Mouse (Mus musculus) left cerebral cortex, postnatal 4 days (tissue): ENCODE results near the gene Hsdl1. TPM values are rescaled to one million over a fixed set of nuclear protein-coding genes. Genes with fewer than 3 reads are reported as not detected.

Experiments
- DNase-seq: peaks from one replicate; pipeline ENCODE4 v3.0.0-alpha.2; 2022
- intact Hi-C: fragments of 180-260 bp; cut with DNase I; formaldehyde crosslinking; loops from one replicate; pipeline ENCODE4 v1.15.1; 2025
- total RNA-seq, 2 experiments: library from RNA; stranded (reverse); gene quantifications; 2 replicates each; pipeline ENCODE4 v1.2.3; 2021

Gene Hsdl1
- total RNA-seq, 2 experiments from 2014 or later = 103 to 107 TPM

DNA sequence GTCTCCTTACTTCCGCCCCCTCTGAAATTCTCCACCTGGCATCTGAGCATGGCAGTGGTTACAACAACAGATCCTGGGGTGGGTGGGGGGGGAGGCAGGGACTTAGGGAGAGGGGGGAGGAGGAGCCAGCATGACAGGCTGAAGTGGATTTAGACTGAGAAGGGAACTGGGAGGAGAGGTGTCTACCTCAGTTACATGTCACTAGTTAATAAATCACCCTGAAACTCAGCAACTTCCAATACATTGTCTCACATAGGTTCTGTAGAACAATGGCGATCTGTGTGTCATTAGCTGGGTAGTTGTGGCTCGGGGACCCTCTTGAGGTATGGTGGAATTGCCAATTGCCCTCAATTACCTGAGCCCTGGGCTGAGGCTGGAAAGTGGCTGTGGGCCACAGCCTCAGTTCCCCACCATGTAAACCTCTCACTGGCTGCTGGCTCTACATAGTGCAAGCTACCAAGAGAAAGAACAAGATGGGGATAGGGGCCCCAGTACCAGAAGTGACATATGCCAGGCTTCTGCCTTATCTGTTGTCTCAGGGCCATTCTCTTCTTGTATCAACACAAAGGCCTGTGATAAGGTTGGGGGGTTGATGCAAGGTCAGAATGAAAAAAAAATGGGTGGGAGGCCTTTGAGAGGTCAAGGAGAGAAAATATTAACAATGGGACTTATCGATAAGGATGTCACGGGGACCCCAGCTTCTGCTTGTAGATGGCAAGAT, 5.6 kb upstream of the Hsdl1 start:
- intact Hi-C loops = no loop called here
- DNase-seq = no peak

DNA sequence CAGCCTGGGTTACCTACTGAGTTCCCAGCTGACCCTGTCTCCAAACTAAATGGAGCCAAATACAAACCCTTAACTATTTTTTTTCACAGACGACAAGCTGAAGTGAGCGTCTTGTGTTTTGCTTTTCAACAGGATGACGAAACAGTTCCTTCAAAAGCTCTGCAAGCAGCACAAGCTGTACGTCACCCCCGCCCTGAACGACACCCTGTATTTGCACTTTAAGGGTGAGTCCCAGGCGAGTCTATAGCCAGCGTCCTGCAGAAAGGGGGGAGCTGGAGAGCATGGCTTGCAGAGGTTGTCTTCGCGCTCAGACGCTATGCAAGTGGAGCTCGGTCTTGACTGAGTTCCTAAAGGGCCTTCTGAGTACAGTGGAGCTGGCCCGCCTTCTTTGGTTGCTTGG, 4.1 kb upstream of the Hsdl1 start:
- no peak for DNase-seq
- intact Hi-C loops = no loop called here

DNA sequence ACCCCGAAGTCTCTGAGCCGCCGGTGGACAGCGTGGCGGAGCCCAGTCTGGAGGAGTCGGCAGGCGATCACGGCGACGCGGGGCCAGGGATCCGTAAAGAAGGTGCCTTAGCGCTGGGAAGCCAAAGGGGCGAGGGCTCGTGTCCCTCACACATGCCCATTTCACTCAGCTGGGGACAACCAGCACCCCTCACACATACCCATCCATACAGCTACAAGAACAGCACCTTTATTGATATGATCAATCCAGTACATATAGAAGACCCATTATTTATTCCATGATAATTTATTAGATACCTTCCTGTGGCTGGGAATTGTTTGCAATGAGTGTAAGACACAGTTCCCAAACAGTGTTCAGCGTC, 363 bp upstream of the Hsdl1 start:
- DNase-seq = no peak
- intact Hi-C loops = no loop called here

DNA sequence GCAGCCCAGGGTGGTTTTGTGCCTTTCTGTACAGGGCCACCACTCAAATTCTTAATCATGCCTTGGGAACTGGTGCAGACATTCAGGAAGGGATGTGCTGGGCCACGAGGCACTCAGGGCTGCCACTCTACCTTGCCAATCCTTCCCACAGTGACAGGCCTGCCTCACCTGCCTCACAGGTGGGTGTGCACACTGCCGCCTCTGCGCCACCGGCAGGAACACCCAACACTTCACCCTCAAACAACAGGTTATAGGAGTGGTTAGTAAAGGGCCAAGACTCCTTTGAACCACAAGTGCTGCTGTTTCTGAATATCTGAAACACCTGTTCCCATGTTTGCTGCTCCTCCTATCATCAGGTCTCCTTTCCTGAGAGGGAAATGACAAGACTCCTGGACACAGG, 2.6 kb downstream of the Hsdl1 start:
- DNase-seq = no peak
- intact Hi-C loops = no loop called here

DNA sequence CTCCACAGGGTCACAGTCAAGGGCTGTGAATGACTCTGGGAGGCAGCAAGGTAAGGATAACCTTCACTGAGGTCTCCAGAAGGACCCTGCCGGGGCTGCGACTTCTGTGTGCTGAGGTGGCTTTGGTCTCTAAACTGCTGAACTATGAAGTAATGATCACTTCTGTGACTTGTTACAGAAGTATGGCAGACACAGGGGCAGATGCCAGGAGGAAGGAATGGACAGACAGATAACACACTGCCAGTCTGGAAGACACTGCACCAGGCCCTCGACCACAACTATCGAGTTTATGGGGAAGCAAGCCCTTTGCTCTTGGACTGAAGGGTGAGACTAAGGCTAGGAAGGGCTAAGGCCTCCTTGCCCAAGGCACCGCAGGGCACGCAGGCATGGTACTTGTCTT, 3.8 kb downstream of the Hsdl1 start:
- intact Hi-C loops = no loop called here
- DNase-seq = no peak

DNA sequence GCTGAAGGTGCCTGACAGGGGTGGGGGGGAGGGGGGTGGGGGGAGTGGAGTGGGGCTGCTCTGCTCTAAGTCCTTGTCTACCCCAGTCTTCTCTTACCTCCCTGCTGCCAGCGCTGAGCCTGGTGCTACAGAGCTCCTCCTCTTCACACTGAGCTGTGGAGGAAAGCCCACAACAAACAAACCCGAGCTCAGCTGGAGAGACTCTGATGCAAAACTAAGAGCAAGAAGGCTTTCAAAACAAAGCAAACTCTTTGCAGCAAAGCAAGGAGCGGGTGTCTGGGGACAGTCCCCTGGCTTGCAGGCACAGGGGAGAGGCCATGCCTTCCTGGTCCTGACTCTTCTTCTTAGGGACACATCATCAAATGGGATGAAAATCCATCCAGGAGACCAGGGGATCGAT, 5.1 kb downstream of the Hsdl1 start:
- no peak for DNase-seq
- intact Hi-C loops = no loop called here

DNA sequence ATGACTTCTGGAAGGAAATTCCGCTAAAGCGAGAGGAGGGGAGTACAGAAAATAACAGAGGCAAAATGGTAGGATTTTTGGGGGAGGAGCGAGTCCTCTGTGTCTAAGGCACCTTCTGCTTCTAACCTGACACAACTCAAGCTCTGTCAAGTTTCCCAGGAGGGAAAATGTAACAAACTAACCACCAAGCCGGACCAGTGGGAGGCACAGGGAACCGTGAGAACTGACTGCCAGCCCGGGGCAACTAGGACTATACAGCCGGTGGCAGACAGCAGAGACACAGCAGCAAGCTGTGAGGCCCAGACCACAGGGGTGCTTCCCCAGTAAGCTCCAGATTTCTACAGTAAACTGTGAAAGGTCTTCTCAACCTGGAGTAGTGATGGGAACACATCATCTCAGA, 6.0 kb downstream of the Hsdl1 start:
- intact Hi-C loops = no loop called here
- DNase-seq = no peak

DNA sequence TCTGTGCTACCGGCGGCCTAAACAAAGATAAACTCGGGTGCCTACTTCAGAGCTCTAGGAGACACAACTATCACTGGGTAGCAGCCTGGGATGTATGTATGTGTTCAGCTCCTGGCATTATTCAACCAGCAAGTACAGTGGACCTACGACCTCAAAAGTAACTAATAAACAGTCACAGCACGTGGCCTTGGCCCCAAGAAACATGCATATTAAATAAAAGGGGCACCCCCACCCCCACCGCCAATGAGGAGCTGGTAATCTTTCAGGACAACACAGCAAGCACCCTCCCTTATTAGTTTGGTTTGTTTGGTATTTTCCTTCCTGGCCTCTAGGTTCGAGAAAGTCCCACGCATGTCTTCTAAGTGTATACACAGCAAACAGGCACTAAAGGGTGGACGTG, 6.7 kb downstream of the Hsdl1 start:
- no peak for DNase-seq
- intact Hi-C loops = no loop called here

DNA sequence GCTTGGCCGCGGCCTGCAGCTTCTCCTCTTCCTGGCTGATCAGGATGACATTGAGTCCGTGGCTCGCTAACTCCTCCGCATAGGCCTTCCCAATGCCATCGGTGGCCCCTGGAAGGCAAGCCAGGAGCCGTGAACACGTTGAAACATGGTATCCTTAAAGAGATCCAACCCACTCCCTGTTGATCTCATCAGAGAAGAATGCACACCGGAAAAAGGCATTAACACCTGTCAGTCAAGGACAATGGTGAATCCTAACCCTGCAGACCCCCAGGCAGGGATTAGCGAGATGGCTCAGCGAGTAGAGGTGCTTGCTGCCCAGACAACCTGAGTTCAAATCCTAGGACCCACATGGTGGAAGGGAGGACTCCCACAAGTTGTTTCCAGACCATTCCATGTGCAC, 8.6 kb downstream of the Hsdl1 start:
- intact Hi-C loops = no loop called here
- DNase-seq = no peak

DNA sequence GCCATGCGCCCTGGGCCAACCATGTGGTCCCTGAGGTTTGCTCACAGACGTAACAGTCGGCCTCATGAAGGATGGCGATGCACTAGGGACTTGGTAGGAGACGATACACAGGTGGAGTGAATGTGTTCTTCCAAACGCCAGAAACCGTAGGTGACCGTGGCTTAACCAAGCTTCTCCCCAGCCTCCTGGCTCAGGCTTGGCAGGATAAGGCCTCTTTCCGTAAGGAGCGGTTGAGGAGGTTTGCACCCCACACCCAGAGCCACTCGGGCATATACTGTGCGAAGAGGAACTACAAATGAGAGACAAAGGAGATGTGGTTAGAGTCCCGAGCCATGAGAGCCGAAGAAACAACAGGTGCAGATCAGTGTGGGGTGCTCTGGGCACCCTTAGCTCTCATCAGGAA, 11.1 kb downstream of the Hsdl1 start:
- intact Hi-C loops = no loop called here
- no peak for DNase-seq

DNA sequence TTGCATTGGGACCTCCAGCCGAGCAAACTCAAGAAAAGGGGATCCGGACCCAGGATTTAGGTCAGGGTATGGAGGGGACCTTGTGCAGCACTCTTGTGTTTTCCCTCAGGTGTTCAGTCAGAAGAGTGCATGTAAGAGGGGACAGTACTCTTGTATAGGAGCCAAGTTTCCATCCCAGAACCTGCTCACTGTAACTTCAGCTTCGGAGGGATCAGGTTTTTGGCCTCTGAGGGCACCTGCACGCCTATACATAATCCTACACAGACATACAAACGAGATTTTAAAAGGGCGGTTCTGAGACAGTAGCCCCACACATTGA, 15.6 kb downstream of the Hsdl1 start:
- no peak for DNase-seq
- intact Hi-C loops = no loop called here

DNA sequence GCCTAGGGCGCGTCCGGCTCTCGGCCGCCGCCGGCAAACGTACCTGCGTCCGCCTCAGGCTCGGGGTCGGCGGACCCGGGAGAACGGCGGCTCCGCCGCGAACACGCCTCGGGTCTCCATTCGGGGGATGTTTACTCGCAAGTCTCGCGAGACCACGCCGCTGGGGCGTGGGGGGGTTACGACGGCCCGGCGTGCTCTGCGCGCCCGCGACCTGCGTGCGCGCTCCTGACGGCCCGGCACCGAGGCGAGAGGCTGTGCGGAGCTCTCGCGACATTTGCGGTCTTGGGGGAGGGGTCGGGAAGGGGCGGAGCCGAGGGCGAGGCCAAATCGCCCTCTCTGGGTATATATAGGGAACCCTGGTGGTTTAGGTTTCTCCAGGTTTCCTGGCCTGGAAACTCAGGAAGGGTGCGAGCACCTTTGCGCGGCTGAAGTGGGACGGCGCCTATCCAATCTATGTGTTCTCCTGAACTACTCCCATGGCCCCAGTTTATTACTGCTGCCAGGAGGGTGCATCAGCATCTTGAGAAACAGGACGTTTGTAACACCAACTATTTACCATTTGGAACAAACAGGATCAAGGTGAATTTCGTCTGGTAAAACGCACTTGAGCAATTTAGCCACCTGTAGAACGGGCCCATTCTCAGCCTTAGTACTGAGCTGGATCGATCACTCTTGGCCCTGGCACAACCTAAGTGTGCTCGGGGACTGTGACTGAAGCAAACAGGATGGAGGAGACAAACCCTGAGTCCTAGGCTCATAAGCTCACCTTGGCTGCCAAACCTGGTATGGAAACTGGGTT, 16.2 kb downstream of the Hsdl1 start, which contains the start of gene Mbtps1:
Gene Mbtps1, minus strand, starts transcription at position 133 of the 799 bp plus-strand sequence.
- peak; percentile 99 for DNase-seq
- intact Hi-C loops = no loop called here

DNA sequence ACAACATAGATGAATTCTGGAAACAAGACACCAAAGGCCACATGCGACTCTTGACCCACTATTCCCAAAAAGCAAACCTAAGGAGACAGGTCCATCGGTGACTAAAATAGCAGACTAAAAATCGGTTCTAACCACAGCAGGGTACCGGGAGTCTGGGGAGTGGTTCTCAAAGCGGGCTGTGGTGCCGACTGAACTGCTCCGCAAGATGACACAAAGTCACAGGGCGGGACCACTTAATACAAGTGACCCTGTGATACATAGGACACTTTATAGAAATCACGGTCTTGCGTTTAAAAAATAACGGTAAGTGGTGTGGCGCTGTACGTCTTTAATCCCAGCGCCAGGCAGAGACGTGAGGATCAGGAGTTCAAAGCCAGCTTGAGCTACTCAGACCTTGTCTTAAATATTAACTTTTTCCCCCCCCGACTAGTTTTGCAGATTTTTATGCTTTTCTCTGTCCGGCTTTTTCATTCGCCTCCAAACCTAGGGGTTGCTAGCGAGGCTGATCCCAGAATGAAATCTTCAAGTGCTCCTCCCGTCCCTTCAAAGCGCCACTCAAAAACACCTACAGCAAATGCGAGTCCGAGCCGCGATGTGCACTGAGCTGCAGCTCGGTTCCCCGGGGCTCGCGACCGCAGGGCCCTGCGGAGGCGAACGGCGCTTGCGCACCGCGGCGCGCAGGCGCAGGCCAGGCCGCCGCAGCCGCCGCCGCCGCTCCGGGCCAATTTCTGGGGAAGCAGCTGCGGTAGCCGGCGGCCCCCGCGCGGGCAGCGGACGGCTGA, 17.0 kb downstream of the Hsdl1 start:
- intact Hi-C loops = no loop called here
- DNase-seq = peak; percentile 82

DNA sequence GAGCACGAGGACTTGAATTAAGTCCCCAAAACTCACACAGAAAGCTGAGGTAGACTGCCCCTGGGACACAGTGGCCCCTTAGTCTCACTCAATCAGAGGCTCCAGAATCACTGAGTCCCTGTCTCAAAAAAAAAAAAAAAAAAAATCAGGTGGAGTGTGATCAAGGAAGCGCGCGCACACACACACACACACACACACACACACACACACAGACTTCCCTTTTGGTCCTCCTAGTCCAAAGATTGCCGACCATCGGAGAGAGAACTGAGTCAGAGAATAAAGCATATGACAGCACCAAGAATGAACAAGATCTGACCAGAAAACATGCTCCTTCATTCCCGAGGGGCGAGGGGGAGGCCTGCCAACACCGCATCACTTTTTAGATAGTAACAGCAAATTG, 17.9 kb downstream of the Hsdl1 start:
- intact Hi-C loops = no loop called here
- DNase-seq = no peak

DNA sequence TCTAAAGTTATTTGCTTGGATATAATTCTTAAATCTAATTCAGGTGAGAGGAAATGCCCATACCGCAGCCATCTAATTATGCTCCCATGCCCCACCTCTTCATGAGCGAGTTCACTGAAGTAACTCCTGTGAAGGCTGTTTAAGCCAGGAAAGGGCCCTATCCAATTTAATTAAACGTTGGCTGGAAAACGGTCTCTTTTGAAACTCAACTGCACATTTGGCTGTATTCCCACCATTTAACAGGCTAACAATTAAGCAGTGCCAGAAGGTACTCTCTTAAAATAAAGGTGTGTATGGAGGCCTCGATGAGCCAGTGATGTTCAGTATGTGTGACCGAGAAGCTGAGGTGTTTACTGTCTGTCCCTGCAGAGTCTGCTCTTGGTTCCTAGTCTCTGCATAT, 19.1 kb downstream of the Hsdl1 start:
- intact Hi-C loops = no loop called here
- DNase-seq = no peak

DNA sequence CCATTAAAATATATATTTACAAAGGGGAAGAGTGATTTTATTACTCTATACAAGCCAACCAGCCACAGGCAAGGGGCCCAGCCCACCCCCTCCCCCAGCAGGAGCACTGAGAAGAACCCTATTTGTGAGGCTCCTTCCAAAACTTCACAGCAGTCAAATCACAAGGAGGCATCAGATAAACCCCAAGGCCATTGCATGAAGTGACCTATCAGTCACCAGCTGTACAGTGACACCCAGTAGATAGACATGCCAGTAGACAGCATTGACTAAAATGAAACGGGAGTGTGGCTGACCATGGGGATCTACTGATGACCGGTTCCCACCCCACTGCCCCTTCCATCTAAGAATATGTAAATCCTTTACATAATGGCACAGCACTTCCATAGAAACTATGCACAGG, 22.0 kb downstream of the Hsdl1 start:
- intact Hi-C loops = no loop called here

DNA sequence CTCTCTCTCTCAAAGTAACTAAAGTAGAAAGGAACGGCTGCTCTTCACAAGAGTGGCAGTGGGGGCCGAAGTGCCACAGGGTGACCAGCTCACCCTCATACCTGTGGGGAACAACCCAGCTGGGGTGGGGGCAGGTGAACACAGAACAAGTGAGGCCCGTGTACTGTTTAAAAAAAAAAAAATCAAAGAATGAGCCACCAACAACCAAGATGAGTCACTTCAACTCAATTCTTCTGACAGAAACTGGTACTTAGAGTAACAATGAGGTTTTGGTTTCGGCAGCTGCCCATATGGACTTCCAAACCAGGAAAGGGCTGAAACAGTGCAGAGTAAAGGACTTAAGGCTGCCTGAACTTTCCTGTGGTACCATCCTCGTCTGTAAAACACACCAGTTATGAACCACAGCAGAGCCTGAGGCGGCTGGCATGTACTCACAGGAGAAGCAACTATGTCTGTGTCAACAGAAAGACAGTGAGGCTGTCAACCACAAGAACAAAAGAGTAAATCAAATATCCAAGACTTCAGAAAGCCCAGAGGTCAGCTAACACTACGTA, 26.3 kb downstream of the Hsdl1 start:
- intact Hi-C loops = no loop called here
- no peak for DNase-seq

More for the DNA sequence above, 22.0 kb downstream of the Hsdl1 start:
- no peak for DNase-seq

DNA sequence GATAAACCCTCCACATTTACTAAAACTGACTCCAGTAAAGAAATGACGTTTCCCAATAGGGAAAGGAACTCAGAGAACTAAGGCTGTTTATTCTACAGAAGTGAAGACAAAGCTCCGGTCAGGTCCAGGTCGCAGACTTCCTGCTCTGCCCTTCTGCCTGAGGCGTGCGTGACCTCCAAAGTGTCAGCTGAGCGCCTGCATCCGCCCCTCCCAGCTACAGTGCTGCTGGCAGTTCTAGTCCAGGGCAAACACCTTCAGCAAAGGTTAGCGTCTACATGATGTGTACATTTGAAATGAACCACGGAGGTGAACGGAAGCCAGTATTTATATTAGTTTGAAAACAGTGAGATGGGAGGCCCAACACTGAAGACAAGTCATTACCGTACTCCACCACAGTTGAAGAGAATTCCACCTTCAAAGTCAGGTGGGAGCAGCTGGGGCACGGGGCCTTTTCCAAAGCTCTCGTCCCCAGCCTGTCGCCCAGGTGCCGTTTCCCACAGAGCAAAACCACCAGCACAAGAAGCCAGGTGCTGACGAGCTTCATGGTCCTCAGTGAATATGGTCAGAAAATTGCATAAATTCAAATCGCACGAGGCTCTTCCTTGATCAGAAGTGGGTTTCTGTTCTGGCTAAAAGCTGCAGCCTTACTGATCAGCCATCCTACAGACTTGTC, 27.8 kb downstream of the Hsdl1 start:
- intact Hi-C loops = no loop called here
- no peak for DNase-seq

DNA sequence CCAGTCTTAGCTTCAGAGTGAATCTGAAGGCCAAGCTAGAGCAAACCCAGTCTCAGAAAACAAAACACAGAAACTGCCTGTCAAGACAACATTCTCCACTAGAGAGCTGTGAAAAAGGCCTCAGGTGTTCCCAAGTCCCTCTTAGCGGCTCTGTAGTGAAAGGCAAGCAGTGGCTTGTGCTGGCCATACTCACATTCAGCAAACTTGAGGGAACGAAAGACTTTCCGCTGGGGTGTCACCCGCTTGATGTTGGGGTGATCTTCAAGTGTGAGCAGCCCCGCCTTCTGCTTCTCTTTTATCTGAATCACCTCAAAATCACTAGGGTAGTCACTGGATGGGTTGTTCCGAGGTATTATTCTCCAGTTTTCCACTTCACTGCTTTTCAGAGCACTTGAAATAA, 29.2 kb downstream of the Hsdl1 start:
- no peak for DNase-seq
- intact Hi-C loops = no loop called here

DNA sequence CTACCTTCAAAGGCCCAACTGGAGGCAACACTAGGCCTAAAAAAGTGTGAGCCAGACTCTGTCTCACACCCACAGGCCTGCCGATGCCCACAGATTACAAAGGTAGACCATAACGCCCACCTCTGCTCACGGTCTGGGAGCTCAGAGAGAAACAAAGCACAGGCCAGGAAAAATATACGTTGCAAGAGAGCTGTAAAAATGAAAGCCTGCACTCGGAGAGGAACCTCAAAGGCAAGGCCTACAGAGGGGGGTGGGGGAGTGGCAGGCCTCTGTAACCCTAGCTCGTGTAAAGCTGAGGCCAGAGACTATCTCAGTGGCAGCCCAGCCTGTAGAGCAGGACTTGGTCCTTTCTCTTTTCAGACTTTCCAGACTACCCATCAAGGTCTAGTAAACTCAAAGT, 29.8 kb downstream of the Hsdl1 start:
- DNase-seq = no peak
- intact Hi-C loops = no loop called here

DNA sequence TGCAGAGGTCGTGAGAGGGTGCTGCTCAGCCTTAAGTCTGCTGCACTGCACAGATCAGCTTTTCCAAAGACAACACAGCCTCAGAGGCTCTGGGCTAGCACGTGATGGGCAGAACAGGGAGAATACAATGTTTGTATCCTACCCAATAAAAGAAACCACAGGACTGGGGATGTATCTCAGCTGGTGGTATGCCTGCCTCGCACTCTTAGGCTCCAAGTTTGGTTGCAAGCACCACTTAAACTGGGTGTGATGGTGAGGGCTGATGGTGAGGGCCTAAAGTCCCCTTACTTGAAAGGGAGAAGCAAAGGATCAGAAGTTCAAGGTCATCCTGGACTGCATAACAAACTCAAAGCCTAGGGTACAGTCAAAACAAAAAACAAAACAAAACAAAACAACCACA, 30.4 kb downstream of the Hsdl1 start:
- intact Hi-C loops = no loop called here
- DNase-seq = no peak
